Mouse (Mus musculus): ENCODE results near the gene Bmp2k. TPM values are rescaled to one million over a fixed set of nuclear protein-coding genes. Genes with fewer than 3 reads are reported as not detected.
A peak's percentile ranks its signal among the peaks of the same experiment; 100 is the strongest.

Gene Bmp2k
- polyA plus RNA-seq, 1 experiment from 2014 or later = 7.9 TPM

- Histone ChIP-seq H3K4me2 (replicated peaks) (peak overlapping the region; percentile 85), H3K4me1 (peaks cover 18% of the 10 kb centered on the region), H3K4me3 (peak overlapping the region; percentile 79), H3K9me3 (no peaks in the 10 kb centered on the region), H3K27me3 (0 out of 2 replicates have a peak, but pooled peaks cover 3% of the 10 kb centered on the region), H3K27ac (peak overlapping the region; percentile 82; the same call in 1 of the 2 replicates), H3K9ac (peak overlapping the region; percentile 84), H3K36me3 (no peaks in the 10 kb centered on the region)
- ATAC-seq (ENCODE audit: low FRiP score, low read depth) = peak; percentile 26
- WGBS = under 1% methylated on average over 73 of the region's 75 CpGs
Observed at GRCm38 (mm10) chr5:96997802-96998565, 495 bp downstream of the Bmp2k start.

- WGBS = 9% methylated on average over 6 of the region's 6 CpGs
- 0 out of 2 replicates have a peak, but pooled peaks cover 3% of the 10 kb centered on the region for H3K27me3 ChIP-seq
- H3K4me1 ChIP-seq = peaks cover 18% of the 10 kb centered on the region
- no peak overlapping the region for H3K27ac ChIP-seq
- no peak for ATAC-seq (ENCODE audit: low FRiP score, low read depth)
- H3K4me2 ChIP-seq (replicated peaks) = peak overlapping the region; percentile 85
- no peaks in the 10 kb centered on the region for H3K9me3 ChIP-seq
- no peaks in the 10 kb centered on the region for H3K36me3 ChIP-seq
- peak overlapping the region; percentile 79 for H3K4me3 ChIP-seq
- H3K9ac ChIP-seq = peak overlapping the region; percentile 84; the same call in 1 of the 2 replicates
Observed at GRCm38 (mm10) chr5:96998566-96998907, 1.0 kb downstream of the Bmp2k start.

GRCm38 (mm10) chr5:96999601-97000000 is 2.1 kb downstream of the Bmp2k start:
- ATAC-seq (ENCODE audit: low FRiP score, low read depth) = no peak
- no peak overlapping the region for H3K27ac ChIP-seq
- peak overlapping the region; percentile 85 for H3K4me2 ChIP-seq (replicated peaks)
- no peaks in the 10 kb centered on the region for H3K9me3 ChIP-seq
- WGBS = 86% methylated on average over 7 of the region's 7 CpGs
- peaks cover 25% of the 10 kb centered on the region for H3K4me1 ChIP-seq
- no peak overlapping the region for H3K9ac ChIP-seq
- 0 out of 2 replicates have a peak, but pooled peaks cover 3% of the 10 kb centered on the region for H3K27me3 ChIP-seq
- peak overlapping the region; percentile 79 for H3K4me3 ChIP-seq
- no peaks in the 10 kb centered on the region for H3K36me3 ChIP-seq

- WGBS = 88% methylated on average over 5 of the region's 5 CpGs
- ATAC-seq (ENCODE audit: low FRiP score, low read depth) = no peak
- Histone ChIP-seq H3K36me3 (no peaks in the 10 kb centered on the region), H3K4me3 (no peak overlapping the region), H3K4me1 (peaks cover 28% of the 10 kb centered on the region), H3K27ac (no peak overlapping the region), H3K9me3 (no peaks in the 10 kb centered on the region), H3K9ac (no peak overlapping the region), H3K4me2 (replicated peaks) (no peak overlapping the region), H3K27me3 (0 out of 2 replicates have a peak, but pooled peaks cover 3% of the 10 kb centered on the region)
Observed at GRCm38 (mm10) chr5:97000524-97000923, 3.0 kb downstream of the Bmp2k start.

- 0 out of 2 replicates have a peak, but pooled peaks cover 3% of the 10 kb centered on the region for H3K27me3 ChIP-seq
- H3K36me3 ChIP-seq = no peaks in the 10 kb centered on the region
- no peak for ATAC-seq (ENCODE audit: low FRiP score, low read depth)
- H3K9ac ChIP-seq = no peak overlapping the region
- H3K4me1 ChIP-seq = peaks cover 27% of the 10 kb centered on the region
- H3K4me2 ChIP-seq (replicated peaks) = no peak overlapping the region
- WGBS = 88% methylated on average over 10 of the region's 10 CpGs
- no peaks in the 10 kb centered on the region for H3K9me3 ChIP-seq
- H3K27ac ChIP-seq = no peak overlapping the region
- no peak overlapping the region for H3K4me3 ChIP-seq
Observed at GRCm38 (mm10) chr5:97001153-97001552, 3.7 kb downstream of the Bmp2k start.

GRCm38 (mm10) chr5:97001571-97001970 is 4.1 kb downstream of the Bmp2k start:
- Histone ChIP-seq H3K36me3 (no peaks in the 10 kb centered on the region), H3K4me2 (replicated peaks) (no peak overlapping the region), H3K27ac (no peak overlapping the region), H3K27me3 (0 out of 2 replicates have a peak, but pooled peaks cover 3% of the 10 kb centered on the region), H3K9me3 (no peaks in the 10 kb centered on the region), H3K4me1 (peaks cover 23% of the 10 kb centered on the region), H3K9ac (no peak overlapping the region), H3K4me3 (no peak overlapping the region)
- 89% methylated on average over 5 of the region's 5 CpGs for WGBS
- ATAC-seq (ENCODE audit: low FRiP score, low read depth) = no peak

GRCm38 (mm10) chr5:97002336-97002735 is 4.8 kb downstream of the Bmp2k start:
- ATAC-seq (ENCODE audit: low FRiP score, low read depth) = no peak
- 0 out of 2 replicates have a peak, but pooled peaks cover 3% of the 10 kb centered on the region for H3K27me3 ChIP-seq
- H3K9ac ChIP-seq = no peak overlapping the region
- H3K36me3 ChIP-seq = no peaks in the 10 kb centered on the region
- no peaks in the 10 kb centered on the region for H3K9me3 ChIP-seq
- H3K4me1 ChIP-seq = peaks cover 20% of the 10 kb centered on the region
- H3K4me2 ChIP-seq (replicated peaks) = no peak overlapping the region
- WGBS = 89% methylated on average over 5 of the region's 5 CpGs
- H3K27ac ChIP-seq = no peak overlapping the region
- no peak overlapping the region for H3K4me3 ChIP-seq

- no peak for ATAC-seq (ENCODE audit: low FRiP score, low read depth)
- WGBS = 75% methylated on average over 7 of the region's 7 CpGs
- H3K36me3 ChIP-seq = no peaks in the 10 kb centered on the region
Observed at GRCm38 (mm10) chr5:97002937-97003336, 5.4 kb downstream of the Bmp2k start.

GRCm38 (mm10) chr5:97004178-97005030 is 6.9 kb downstream of the Bmp2k start:
- Histone ChIP-seq H3K9me3 (no peaks in the 10 kb centered on the region), H3K9ac (no peak overlapping the region), H3K4me1 (peaks cover 10% of the 10 kb centered on the region), H3K36me3 (no peaks in the 10 kb centered on the region), H3K27me3 (0 out of 2 replicates have a peak, but pooled peaks cover 3% of the 10 kb centered on the region), H3K4me2 (replicated peaks) (no peak overlapping the region), H3K4me3 (no peak overlapping the region), H3K27ac (no peak overlapping the region)
- 74% methylated on average over 23 of the region's 23 CpGs for WGBS
- no peak for ATAC-seq (ENCODE audit: low FRiP score, low read depth)

More at GRCm38 (mm10) chr5:97002937-97003336, 5.4 kb downstream of the Bmp2k start:
- Histone ChIP-seq H3K27ac (no peak overlapping the region), H3K4me2 (replicated peaks) (no peak overlapping the region), H3K4me1 (peaks cover 20% of the 10 kb centered on the region), H3K4me3 (no peak overlapping the region), H3K9me3 (no peaks in the 10 kb centered on the region), H3K27me3 (0 out of 2 replicates have a peak, but pooled peaks cover 3% of the 10 kb centered on the region), H3K9ac (no peak overlapping the region)

- Histone ChIP-seq H3K27ac (no peak overlapping the region), H3K4me1 (peaks cover 10% of the 10 kb centered on the region), H3K9me3 (no peaks in the 10 kb centered on the region), H3K4me3 (no peak overlapping the region), H3K36me3 (no peaks in the 10 kb centered on the region), H3K4me2 (replicated peaks) (no peak overlapping the region), H3K27me3 (0 out of 2 replicates have a peak, but pooled peaks cover 2% of the 10 kb centered on the region), H3K9ac (no peak overlapping the region)
- 87% methylated on average over 2 of the region's 2 CpGs for WGBS
- ATAC-seq (ENCODE audit: low FRiP score, low read depth) = no peak
Observed at GRCm38 (mm10) chr5:97005891-97006290, 8.4 kb downstream of the Bmp2k start.

- H3K4me2 ChIP-seq (replicated peaks) = no peak overlapping the region
- no peak overlapping the region for H3K4me3 ChIP-seq
- H3K27ac ChIP-seq = no peak overlapping the region
- H3K9me3 ChIP-seq = no peaks in the 10 kb centered on the region
- WGBS = 92% methylated on average over 3 of the region's 3 CpGs
- no peaks in the 10 kb centered on the region for H3K27me3 ChIP-seq
- no peak for ATAC-seq (ENCODE audit: low FRiP score, low read depth)
- H3K9ac ChIP-seq = no peak overlapping the region
- peaks cover 10% of the 10 kb centered on the region for H3K4me1 ChIP-seq
- H3K36me3 ChIP-seq = no peaks in the 10 kb centered on the region
Observed at GRCm38 (mm10) chr5:97006929-97007328, 9.4 kb downstream of the Bmp2k start.

- Histone ChIP-seq H3K4me1 (peaks cover 10% of the 10 kb centered on the region), H3K9me3 (no peaks in the 10 kb centered on the region), H3K27me3 (no peaks in the 10 kb centered on the region), H3K27ac (no peak overlapping the region), H3K4me3 (no peak overlapping the region), H3K36me3 (no peaks in the 10 kb centered on the region), H3K9ac (no peak overlapping the region), H3K4me2 (replicated peaks) (no peak overlapping the region)
- ATAC-seq (ENCODE audit: low FRiP score, low read depth) = no peak
- WGBS = 89% methylated on average over 3 of the region's 3 CpGs
Observed at GRCm38 (mm10) chr5:97007496-97007895, 10.0 kb downstream of the Bmp2k start.
